Mouse (Mus musculus) midbrain, postnatal 0 days (tissue): ENCODE data around the gene Ttll8. TPM values are rescaled to one million over a fixed set of nuclear protein-coding genes. Genes with fewer than 3 reads are reported as not detected.

Source experiments
- ATAC-seq: fragments of 200-750 bp; cut with Nextera tagmentation; 2 replicates; pipeline ENCODE4 v1.8.0; 2017; ENCODE audit warnings: moderate number of reproducible peaks, mild to moderate bottlenecking, moderate TSS enrichment, moderate library complexity; ENCODE audit not compliant: low FRiP score
- DNase-seq: peaks from one replicate; pipeline ENCODE4 v3.0.0-alpha.2; 2015; ENCODE audit warnings: low spot score
- H3K27ac ChIP-seq: fragments of 300-500 bp; sonication (generic); 2 replicates; pipeline ENCODE4 v1.5.1; 2014; ENCODE audit warnings: low read depth, mild to moderate bottlenecking, low read length, mixed read lengths
- H3K27me3 ChIP-seq: fragments of 300-500 bp; sonication (generic); 2 replicates; pipeline ENCODE4 v1.6.1; 2014; ENCODE audit warnings: low read length, control low read depth, mixed read lengths; ENCODE audit not compliant: insufficient read depth
- H3K36me3 ChIP-seq: fragments of 300-500 bp; sonication (generic); 2 replicates; pipeline ENCODE4 v1.6.1; 2014; ENCODE audit warnings: low read length, control low read depth, mixed read lengths; ENCODE audit not compliant: insufficient read depth
- H3K4me1 ChIP-seq: fragments of 300-500 bp; sonication (generic); 2 replicates; pipeline ENCODE4 v1.6.1; 2014; ENCODE audit warnings: mild to moderate bottlenecking, control low read depth, antibody characterized with exemption, low read length, mixed read lengths; ENCODE audit not compliant: insufficient read depth
- H3K4me2 ChIP-seq: fragments of 300-500 bp; sonication (generic); 2 replicates; pipeline ENCODE4 v1.6.1; 2014; ENCODE audit warnings: low read depth, mild to moderate bottlenecking, low read length, mixed read lengths; ENCODE audit not compliant: poor library complexity, severe bottlenecking
- H3K4me3 ChIP-seq: fragments of 300-500 bp; sonication (generic); 2 replicates; pipeline ENCODE4 v1.5.1; 2014; ENCODE audit warnings: low read depth, mild to moderate bottlenecking, low read length, moderate library complexity
- H3K9ac ChIP-seq: fragments of 300-500 bp; sonication (generic); replicated peaks from 2 replicates; pipeline ENCODE4 v1.6.1; 2014; ENCODE audit warnings: mild to moderate bottlenecking, low read length, moderate library complexity, mixed read lengths; ENCODE audit not compliant: poor library complexity, severe bottlenecking
- H3K9me3 ChIP-seq: fragments of 300-500 bp; sonication (generic); 2 replicates; pipeline ENCODE4 v1.6.1; 2016; ENCODE audit warnings: low read length, control low read depth
- CTCF ChIP-seq: IDR thresholded peaks from 2 replicates; pipeline ENCODE4 v1.5.1; 2016; ENCODE audit warnings: antibody characterized with exemption, mild to moderate bottlenecking
- WGBS: fragments of 180-500 bp; shearing (Covaris S2); extraction: QIAGEN DNeasy Blood & Tissue Kit; methylation state at CpG from one replicate; pipeline ENCODE4 v1.1.7; 2014; 5-methylcytosine and 5-hydroxymethylcytosine counted together
- polyA plus RNA-seq: library from polyadenylated mRNA; unstranded; fragments of >200 nt; fragmentation: Nextera tagmentation; extraction: Ambion mirVana; gene quantifications from 2 replicates; pipeline ENCODE4 v1.2.1, GENCODE M21; 2015
- total RNA-seq: library from RNA; depleted of rRNA; stranded (reverse); fragments of >200 nt; gene quantifications from 2 replicates; pipeline ENCODE4 v1.2.3, GENCODE M21; 2014

Ttll8 gene
- total and polyA plus RNA-seq, 2 experiments from 2014 or later = 0.35 TPM; not detected in 1

DNA sequence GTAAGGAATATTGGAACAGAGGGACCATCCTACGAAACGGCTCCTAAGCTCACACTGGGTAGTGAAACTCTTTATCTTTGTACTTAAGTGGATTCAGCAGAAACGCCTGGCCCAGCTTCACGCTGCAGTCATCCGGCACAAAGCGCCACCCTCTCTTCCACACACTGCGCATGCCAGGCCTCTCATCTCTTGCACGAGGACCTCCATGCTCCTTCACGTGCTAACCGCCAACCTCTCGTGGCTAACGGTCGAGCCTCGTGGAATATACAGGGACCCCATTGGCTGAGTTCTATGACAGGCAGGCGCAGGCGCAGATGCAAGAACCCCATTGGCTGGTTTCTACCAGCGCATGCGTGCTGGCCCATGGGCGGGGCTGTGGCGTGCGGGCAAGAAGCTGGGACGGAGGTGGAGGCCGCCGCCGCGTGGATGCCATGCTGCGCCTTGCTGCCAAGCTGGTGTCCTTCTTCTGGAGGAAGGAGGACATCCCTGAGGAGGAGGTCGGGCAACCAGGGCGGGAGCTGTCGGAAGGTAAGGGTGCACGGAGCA is 28.4 kb upstream of the Ttll8 start, which contains the start of gene Mov10l1:
Mov10l1 (plus strand) TSS at position 376 of the 546 bp plus-strand sequence.
- no peak within 1 kb of the TSS for H3K27ac ChIP-seq
- H3K4me2 ChIP-seq = no peak within 1 kb of the TSS
- DNase-seq = no peak
- H3K36me3 ChIP-seq = no peaks in the 10 kb centered on the region
- H3K4me1 ChIP-seq = no peaks in the 10 kb centered on the region
- H3K4me3 ChIP-seq = no peak within 1 kb of the TSS
- 96% methylated on average over 31 of the region's 31 CpGs for WGBS
- no peaks in the 10 kb centered on the region for H3K9me3 ChIP-seq
- H3K27me3 ChIP-seq = no peaks in the 10 kb centered on the region
- no peak for ATAC-seq
- no peak for TF ChIP-seq CTCF
- H3K9ac ChIP-seq = no peak within 1 kb of the TSS

DNA sequence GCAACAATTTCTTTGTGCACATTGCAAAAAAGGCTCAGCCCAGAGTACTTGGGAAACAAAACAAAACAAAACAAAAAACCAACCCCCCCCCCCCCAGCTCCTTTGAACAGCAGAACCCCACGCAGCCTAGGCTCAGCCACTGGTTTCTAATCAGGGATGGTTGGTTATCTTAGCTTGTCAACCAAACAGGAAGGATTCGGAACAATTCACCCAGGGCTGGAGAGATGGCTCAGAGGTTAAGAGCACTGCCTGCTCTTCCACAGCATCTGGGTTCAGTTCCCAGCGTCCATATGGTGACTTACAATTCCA is 24.9 kb upstream of the Ttll8 start:
- DNase-seq = no peak
- Histone ChIP-seq H3K27ac (no peak overlapping the region), H3K4me2 (no peak overlapping the region), H3K27me3 (no peaks in the 10 kb centered on the region), H3K9ac (no peak overlapping the region), H3K4me1 (no peaks in the 10 kb centered on the region), H3K4me3 (no peak overlapping the region), H3K36me3 (no peaks in the 10 kb centered on the region), H3K9me3 (no peaks in the 10 kb centered on the region)
- ATAC-seq = no peak
- TF ChIP-seq CTCF = no peak
- WGBS = 14% methylated on average over 3 of the region's 3 CpGs

DNA sequence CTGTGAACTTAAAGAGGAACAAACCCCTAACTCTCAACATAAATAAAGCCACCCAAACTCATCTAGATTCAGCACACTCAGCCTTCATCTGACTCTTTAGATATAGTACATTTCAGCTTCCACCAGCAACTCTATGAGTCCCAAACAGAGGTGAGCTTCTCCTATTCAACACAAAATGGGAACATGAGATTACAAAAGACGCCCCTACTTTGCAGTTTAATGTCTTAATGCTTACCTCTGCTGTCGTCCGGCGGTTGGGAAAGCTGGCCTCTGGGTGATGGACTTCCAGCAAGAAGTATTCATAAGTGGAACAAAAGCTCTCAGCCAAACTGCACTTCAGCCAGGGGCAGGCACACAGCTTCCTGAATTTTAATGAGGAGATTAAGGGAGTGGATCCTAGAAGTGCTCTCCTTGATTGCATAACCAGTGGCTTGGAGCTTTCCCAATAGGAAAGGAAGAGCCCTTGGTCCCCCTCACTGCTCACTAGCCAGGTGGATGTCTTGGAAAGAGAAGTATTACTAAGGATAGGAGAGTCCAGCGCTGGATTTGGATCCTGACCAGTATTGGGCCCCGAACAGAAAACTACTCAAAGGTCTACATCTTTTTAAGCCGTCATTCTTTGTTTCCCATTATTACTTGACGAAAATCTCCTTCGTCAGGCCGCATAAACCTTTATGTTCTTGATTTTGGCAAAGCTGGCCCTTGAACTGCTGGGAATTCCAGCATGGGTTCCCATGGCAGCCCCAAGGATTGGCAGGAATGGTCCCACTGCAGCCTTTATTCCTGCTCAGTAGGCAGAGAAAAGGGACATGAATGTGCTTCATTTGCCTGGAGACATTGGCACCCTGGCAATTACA is 24.3 kb upstream of the Ttll8 start, which contains the start of gene Mlc1:
Mlc1 (minus strand) TSS at position 727 of the 857 bp plus-strand sequence.
- no peaks in the 10 kb centered on the region for H3K36me3 ChIP-seq
- H3K27ac ChIP-seq = peak within 1 kb of the TSS; percentile 26; the same call in 1 of the 2 replicates
- H3K4me3 ChIP-seq = no peak within 1 kb of the TSS
- 0 out of 2 replicates have a peak within 1 kb of the TSS, but pooled peaks have one; percentile 7 for H3K4me2 ChIP-seq
- H3K27me3 ChIP-seq = no peaks in the 10 kb centered on the region
- H3K4me1 ChIP-seq = no peaks in the 10 kb centered on the region
- 8% methylated on average over 10 of the region's 10 CpGs for WGBS
- peak; percentile 85 for ATAC-seq
- no peak within 1 kb of the TSS for H3K9ac ChIP-seq
- DNase-seq = peak; percentile 82
- no peaks in the 10 kb centered on the region for H3K9me3 ChIP-seq
- no peak for TF ChIP-seq CTCF

DNA sequence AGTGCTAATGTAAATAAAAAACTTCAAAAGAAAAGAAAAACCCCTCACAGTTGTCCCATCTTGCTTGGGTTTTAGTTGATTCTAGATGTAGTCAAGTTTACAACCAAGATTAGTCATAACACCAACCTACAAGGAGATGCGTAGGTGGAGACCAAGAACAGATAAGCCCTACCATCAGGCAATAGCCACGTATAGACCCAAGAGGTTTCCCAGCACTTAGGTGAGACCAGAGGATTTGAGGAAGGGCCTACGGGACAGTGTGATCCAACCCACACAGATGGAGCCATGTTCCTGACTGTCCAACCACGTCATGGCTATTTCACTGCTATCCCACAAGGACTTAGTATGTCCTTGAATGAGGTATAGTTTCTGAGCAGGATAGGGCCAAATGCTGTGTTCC is 18.1 kb upstream of the Ttll8 start:
- H3K4me3 ChIP-seq = no peak overlapping the region
- H3K9ac ChIP-seq = no peak overlapping the region
- no peaks in the 10 kb centered on the region for H3K27me3 ChIP-seq
- no peak for TF ChIP-seq CTCF
- no peak for ATAC-seq
- H3K36me3 ChIP-seq = no peaks in the 10 kb centered on the region
- no peak for DNase-seq
- H3K9me3 ChIP-seq = no peaks in the 10 kb centered on the region
- H3K4me1 ChIP-seq = no peaks in the 10 kb centered on the region
- H3K27ac ChIP-seq = no peak overlapping the region
- 92% methylated on average over 4 of the region's 4 CpGs for WGBS
- no peak overlapping the region for H3K4me2 ChIP-seq

DNA sequence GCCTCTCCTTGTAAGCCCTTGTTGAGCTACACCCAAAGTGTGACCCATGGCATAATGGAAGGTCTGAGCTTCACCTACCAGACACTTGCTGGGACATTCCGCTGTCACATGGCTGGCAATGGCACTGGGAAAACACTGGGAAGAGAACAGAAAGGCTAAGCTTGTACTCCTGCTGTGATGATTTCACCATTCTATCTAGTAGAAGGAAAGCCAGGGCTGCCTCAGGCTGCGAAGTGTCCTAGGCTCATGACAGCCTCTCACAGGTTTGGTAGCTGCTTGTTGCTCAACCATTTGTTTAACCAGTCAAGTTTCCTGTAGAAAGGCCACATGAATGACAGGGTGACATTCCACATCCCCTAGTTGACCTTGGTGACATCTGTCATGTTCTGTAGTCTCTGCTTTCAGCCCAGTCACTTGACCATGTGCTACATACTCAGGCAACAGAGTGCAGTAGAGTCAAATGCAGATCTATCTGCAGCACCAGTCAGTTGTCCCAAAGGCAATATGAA is 9.9 kb upstream of the Ttll8 start:
- H3K4me1 ChIP-seq = no peaks in the 10 kb centered on the region
- H3K9ac ChIP-seq = no peak overlapping the region
- H3K9me3 ChIP-seq = no peaks in the 10 kb centered on the region
- no peaks in the 10 kb centered on the region for H3K36me3 ChIP-seq
- no peak for DNase-seq
- 97% methylated on average over 2 of the region's 2 CpGs for WGBS
- H3K27me3 ChIP-seq = no peaks in the 10 kb centered on the region
- no peak for ATAC-seq
- H3K4me2 ChIP-seq = no peak overlapping the region
- no peak overlapping the region for H3K4me3 ChIP-seq
- no peak for TF ChIP-seq CTCF
- no peak overlapping the region for H3K27ac ChIP-seq

DNA sequence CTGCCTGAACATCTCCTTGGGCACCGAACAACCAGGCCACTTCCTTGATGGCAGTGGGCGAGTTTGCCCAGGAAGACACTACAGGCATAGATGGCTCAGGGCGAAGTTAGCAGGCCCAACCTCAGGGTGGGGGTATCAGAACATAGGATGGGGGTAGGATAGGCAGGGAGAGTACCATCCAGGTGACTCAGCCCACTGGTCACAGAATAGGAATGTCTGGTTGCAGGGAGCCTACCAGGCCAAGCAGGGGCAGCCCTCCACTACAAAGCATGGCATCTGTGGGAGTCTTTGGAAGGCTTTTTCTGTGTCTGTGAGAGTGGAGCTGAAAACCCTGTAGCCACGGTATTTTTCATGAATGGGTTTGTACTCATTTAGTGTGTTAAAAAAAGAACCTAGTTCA is 3.3 kb upstream of the Ttll8 start:
- no peak for TF ChIP-seq CTCF
- Histone ChIP-seq H3K4me1 (0 out of 2 replicates have a peak, but pooled peaks cover 3% of the 10 kb centered on the region), H3K27ac (no peak overlapping the region), H3K27me3 (0 out of 2 replicates have a peak, but pooled peaks cover 6% of the 10 kb centered on the region), H3K4me3 (no peak overlapping the region), H3K9me3 (no peaks in the 10 kb centered on the region), H3K4me2 (no peak overlapping the region), H3K9ac (no peak overlapping the region), H3K36me3 (no peaks in the 10 kb centered on the region)
- DNase-seq (no peak), ATAC-seq (no peak)
- WGBS = 86% methylated on average over 4 of the region's 4 CpGs
